Mouse (Mus musculus) thymus, adult 2 months (tissue): ENCODE results near the gene Rap2b. TPM values are rescaled to one million over a fixed set of nuclear protein-coding genes. Genes with fewer than 3 reads are reported as not detected.
A peak's percentile ranks its signal among the peaks of the same experiment; 100 is the strongest.

ENCODE experiments used
- DNase-seq: peaks from one replicate; pipeline ENCODE4 v3.0.0; 2021
- H3K27ac ChIP-seq: fragments of 200-500 bp; 2 replicates; pipeline ENCODE4 v1.5.1; 2012; ENCODE audit warnings: low read length, control low read depth; ENCODE audit not compliant: control insufficient read depth, insufficient read depth
- H3K27me3 ChIP-seq: fragments of 200-500 bp; 2 replicates; pipeline ENCODE4 v1.6.1; 2012; ENCODE audit warnings: mild to moderate bottlenecking, low read length, moderate library complexity, mixed read lengths; ENCODE audit not compliant: control insufficient read depth, insufficient read depth
- H3K36me3 ChIP-seq: fragments of 200-500 bp; 2 replicates; pipeline ENCODE4 v1.6.1; 2012; ENCODE audit warnings: mild to moderate bottlenecking, low read length, moderate library complexity; ENCODE audit not compliant: control insufficient read depth, insufficient read depth
- H3K4me1 ChIP-seq: fragments of 200-500 bp; replicated peaks from 2 replicates; pipeline ENCODE4 v1.6.1; 2012; ENCODE audit warnings: low read length; ENCODE audit not compliant: control insufficient read depth, insufficient read depth
- H3K4me3 ChIP-seq: fragments of 200-500 bp; 2 replicates; pipeline ENCODE4 v1.5.1; 2012; ENCODE audit warnings: mild to moderate bottlenecking, low read length, control low read depth, moderate library complexity; ENCODE audit not compliant: control insufficient read depth, insufficient read depth
- CTCF ChIP-seq: fragments of 200-500 bp; IDR thresholded peaks from 2 replicates; pipeline ENCODE4 v1.5.1; 2012; ENCODE audit warnings: mild to moderate bottlenecking, control low read depth, low read length, moderate library complexity, borderline replicate concordance; ENCODE audit not compliant: control insufficient read depth, poor library complexity, insufficient read depth; ENCODE audit errors: extremely low read depth
- POLR2A ChIP-seq: fragments of 200-500 bp; IDR thresholded peaks from 2 replicates; pipeline ENCODE4 v1.6.1; 2012; ENCODE audit warnings: mild to moderate bottlenecking, low read length, control low read depth, moderate library complexity; ENCODE audit not compliant: control insufficient read depth, poor library complexity, insufficient read depth; ENCODE audit errors: extremely low read depth
- WGBS: fragments of 180-500 bp; shearing (Covaris S2); methylation state at CpG from one replicate; pipeline ENCODE4 v1.1.7; 2018; 5-methylcytosine and 5-hydroxymethylcytosine counted together
- polyA plus RNA-seq: library from polyadenylated mRNA; depleted of rRNA; stranded (reverse); fragments of >200 nt; gene quantifications from 2 replicates; pipeline ENCODE4 v1.2.3, GENCODE M21; 2012; rRNA removed

The Rap2b gene
- polyA plus RNA-seq, 1 experiment: 11.1 TPM

DNA sequence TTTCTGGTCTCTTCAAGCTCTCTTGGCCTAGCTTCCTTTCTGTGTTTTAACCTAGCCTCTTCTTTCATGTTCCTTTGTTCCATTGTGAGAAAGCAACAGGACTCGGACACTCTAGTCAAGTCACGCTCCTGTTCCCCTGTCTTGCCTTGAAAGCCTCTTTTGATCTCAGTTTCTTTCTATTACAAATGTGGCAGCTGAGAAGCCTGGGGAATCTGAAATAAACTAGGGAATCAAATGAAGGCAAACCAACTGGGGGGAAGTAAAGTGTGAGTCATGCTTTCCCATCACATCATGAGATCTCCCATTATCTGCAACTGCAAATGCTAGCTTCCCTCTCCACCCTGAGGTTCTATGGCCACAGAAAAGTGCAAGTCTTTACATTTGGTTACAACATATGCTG is 35.3 kb downstream of the Rap2b start:
- H3K27me3 ChIP-seq: no peaks in the 10 kb centered on the region
- H3K27ac ChIP-seq: no peak overlapping the region
- 89% methylated on average over 2 of the region's 2 CpGs for WGBS
- no peak for DNase-seq
- no peak for TF ChIP-seq CTCF
- TF ChIP-seq POLR2A: no peak
- H3K4me3 ChIP-seq: no peak overlapping the region
- no peaks in the 10 kb centered on the region for H3K36me3 ChIP-seq
- H3K4me1 ChIP-seq: no peaks in the 10 kb centered on the region

- H3K27me3 ChIP-seq: no peaks in the 10 kb centered on the region
- TF ChIP-seq POLR2A: no peak
- TF ChIP-seq CTCF: no peak
- no peaks in the 10 kb centered on the region for H3K36me3 ChIP-seq
- WGBS: 84% methylated on average over 1 of the region's 1 CpGs
- no peak overlapping the region for H3K27ac ChIP-seq
- H3K4me1 ChIP-seq: no peaks in the 10 kb centered on the region
- no peak overlapping the region for H3K4me3 ChIP-seq
- DNase-seq: no peak
These were observed 39.5 kb downstream of the Rap2b start for GRCm38 (mm10) chr3:61400823-61401387.

DNA sequence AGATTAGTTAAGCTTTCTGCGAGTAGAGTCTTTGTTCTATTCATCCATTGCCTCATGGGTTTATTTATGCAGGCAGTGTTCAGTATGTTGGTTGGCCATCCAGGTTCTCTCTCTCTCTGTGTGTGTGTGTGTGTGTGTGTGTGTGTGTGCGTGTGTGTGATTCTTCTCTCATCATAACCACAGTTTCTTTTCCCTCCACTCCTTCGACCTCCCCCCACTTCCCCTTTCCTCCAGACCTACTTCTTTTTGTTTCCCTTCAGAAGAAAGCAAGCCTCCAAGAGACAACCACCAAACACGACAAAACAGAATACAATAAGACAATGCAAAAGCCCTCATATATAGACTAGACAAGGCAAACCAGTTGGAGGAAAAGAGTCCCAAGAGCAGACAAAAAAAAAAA is 45.5 kb downstream of the Rap2b start:
- no peak for TF ChIP-seq CTCF
- TF ChIP-seq POLR2A: no peak
- no peaks in the 10 kb centered on the region for H3K36me3 ChIP-seq
- no peak overlapping the region for H3K27ac ChIP-seq
- 35% methylated on average over 4 of the region's 4 CpGs for WGBS
- no peaks in the 10 kb centered on the region for H3K27me3 ChIP-seq
- H3K4me3 ChIP-seq: no peak overlapping the region
- H3K4me1 ChIP-seq: no peaks in the 10 kb centered on the region; the same call in 1 of the 2 replicates
- DNase-seq: peak; percentile 2

- peak; percentile 6 for DNase-seq
These were observed 48.2 kb downstream of the Rap2b start for GRCm38 (mm10) chr3:61409683-61410082.

GRCm38 (mm10) chr3:61415883-61416282 is 54.4 kb downstream of the Rap2b start:
- no peak for TF ChIP-seq CTCF
- TF ChIP-seq POLR2A: no peak
- Histone ChIP-seq H3K4me1 (no peaks in the 10 kb centered on the region), H3K27me3 (no peaks in the 10 kb centered on the region), H3K4me3 (no peak overlapping the region), H3K36me3 (no peaks in the 10 kb centered on the region), H3K27ac (no peak overlapping the region)
- no peak for DNase-seq
- WGBS: 87% methylated on average over 1 of the region's 1 CpGs

More at GRCm38 (mm10) chr3:61409683-61410082, 48.2 kb downstream of the Rap2b start:
- TF ChIP-seq CTCF (no peak), POLR2A (no peak)
- Histone ChIP-seq H3K4me3 (no peak overlapping the region), H3K4me1 (no peaks in the 10 kb centered on the region; the same call in 1 of the 2 replicates), H3K27me3 (no peaks in the 10 kb centered on the region), H3K27ac (no peak overlapping the region), H3K36me3 (no peaks in the 10 kb centered on the region)
- WGBS: 4% methylated on average over 6 of the region's 6 CpGs

Other genes starting within 250 kb of the Rap2b start
- gene B430305J03Rik, start 4.3 kb downstream of the Rap2b start, polyA plus RNA-seq: 0.58 and 0.61 TPM in 2 replicates